Mouse (Mus musculus) lung, embryonic 16.5 days (tissue): ENCODE results near the gene Ahcy. TPM values are rescaled to one million over a fixed set of nuclear protein-coding genes. Genes with fewer than 3 reads are reported as not detected.
A peak's percentile ranks its signal among the peaks of the same experiment; 100 is the strongest.

Source experiments
- ATAC-seq: fragments of 200-750 bp; cut with Nextera tagmentation; 2 replicates; pipeline ENCODE4 v1.8.0; 2017; ENCODE audit warnings: low read depth, mild to moderate bottlenecking, moderate library complexity
- H3K27ac ChIP-seq: fragments of 300-500 bp; sonication (generic); 2 replicates; pipeline ENCODE4 v1.5.1; 2014; ENCODE audit warnings: mild to moderate bottlenecking, control low read depth, low read length
- H3K27me3 ChIP-seq: fragments of 300-500 bp; sonication (generic); 2 replicates; pipeline ENCODE4 v1.6.1; 2014; ENCODE audit warnings: low read depth, low read length, mixed read lengths; ENCODE audit not compliant: control insufficient read depth, insufficient read depth
- H3K36me3 ChIP-seq: fragments of 300-500 bp; sonication (generic); 2 replicates; pipeline ENCODE4 v1.6.1; 2014; ENCODE audit warnings: low read length; ENCODE audit not compliant: control insufficient read depth, insufficient read depth
- H3K4me1 ChIP-seq: fragments of 300-500 bp; sonication (generic); replicated peaks from 2 replicates; pipeline ENCODE4 v1.6.1; 2014; ENCODE audit warnings: low read length, mixed read lengths; ENCODE audit not compliant: control insufficient read depth, insufficient read depth
- H3K4me2 ChIP-seq: fragments of 300-500 bp; sonication (generic); 2 replicates; pipeline ENCODE4 v1.6.1; 2014; ENCODE audit warnings: low read depth, low read length, control low read depth
- H3K4me3 ChIP-seq: fragments of 300-500 bp; sonication (generic); 2 replicates; pipeline ENCODE4 v1.5.1; 2014; ENCODE audit warnings: mild to moderate bottlenecking, low read length, control low read depth
- H3K9ac ChIP-seq: fragments of 300-500 bp; sonication (generic); 2 replicates; pipeline ENCODE4 v1.6.1; 2014; ENCODE audit warnings: low read length, control low read depth
- H3K9me3 ChIP-seq: fragments of 300-500 bp; sonication (generic); 2 replicates; pipeline ENCODE4 v1.6.1; 2016; ENCODE audit warnings: low read length; ENCODE audit not compliant: control insufficient read depth
- WGBS: fragments of 180-500 bp; shearing (Covaris S2); extraction: QIAGEN DNeasy Blood & Tissue Kit; methylation state at CpG from one replicate; pipeline ENCODE4 v1.1.7; 2014; 5-methylcytosine and 5-hydroxymethylcytosine counted together
- polyA plus RNA-seq: library from polyadenylated mRNA; unstranded; fragments of >200 nt; fragmentation: Nextera tagmentation; extraction: Ambion mirVana; gene quantifications from 2 replicates; pipeline ENCODE4 v1.2.1, GENCODE M21; 2015

Gene Ahcy
- polyA plus RNA-seq, 1 experiment from 2014 or later: 51.0 TPM

DNA sequence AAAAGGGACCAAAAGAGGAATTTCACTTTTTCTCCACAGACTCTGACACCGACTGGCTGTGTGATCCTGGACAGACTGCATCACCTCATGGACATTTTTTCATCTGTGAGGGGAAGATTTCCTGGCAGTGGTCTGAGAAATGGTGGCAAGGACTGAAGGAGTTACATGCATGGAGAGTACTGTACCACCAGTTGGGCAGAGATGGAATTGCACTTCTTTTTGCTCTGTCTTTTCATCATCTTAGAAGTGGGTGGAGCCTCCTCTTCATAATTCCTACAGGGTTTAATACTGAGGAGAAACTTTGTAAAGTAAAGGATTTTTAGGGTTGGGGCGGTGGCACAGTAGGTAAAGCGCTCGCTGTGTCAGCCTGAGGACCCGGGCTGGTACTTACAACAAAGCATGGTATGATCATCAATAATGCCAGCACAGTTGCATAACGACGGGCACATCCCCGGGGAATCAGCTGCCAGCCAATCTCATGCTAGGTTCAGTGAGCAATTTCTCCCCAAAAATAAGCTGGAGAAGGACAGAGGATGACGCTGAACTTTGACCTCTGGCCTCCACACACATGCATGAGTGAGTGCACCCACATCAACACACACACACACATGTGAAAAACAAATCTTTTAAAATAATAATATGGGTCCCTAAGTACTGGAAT, 24.6 kb upstream of the Ahcy start:
- H3K27ac ChIP-seq: no peak overlapping the region
- 88% methylated on average over 9 of the region's 9 CpGs for WGBS
- no peaks in the 10 kb centered on the region for H3K9me3 ChIP-seq
- H3K36me3 ChIP-seq: no peaks in the 10 kb centered on the region
- no peak overlapping the region for H3K4me2 ChIP-seq
- no peaks in the 10 kb centered on the region for H3K27me3 ChIP-seq
- no peaks in the 10 kb centered on the region for H3K4me1 ChIP-seq
- no peak overlapping the region for H3K4me3 ChIP-seq
- H3K9ac ChIP-seq: no peak overlapping the region
- ATAC-seq: no peak

DNA sequence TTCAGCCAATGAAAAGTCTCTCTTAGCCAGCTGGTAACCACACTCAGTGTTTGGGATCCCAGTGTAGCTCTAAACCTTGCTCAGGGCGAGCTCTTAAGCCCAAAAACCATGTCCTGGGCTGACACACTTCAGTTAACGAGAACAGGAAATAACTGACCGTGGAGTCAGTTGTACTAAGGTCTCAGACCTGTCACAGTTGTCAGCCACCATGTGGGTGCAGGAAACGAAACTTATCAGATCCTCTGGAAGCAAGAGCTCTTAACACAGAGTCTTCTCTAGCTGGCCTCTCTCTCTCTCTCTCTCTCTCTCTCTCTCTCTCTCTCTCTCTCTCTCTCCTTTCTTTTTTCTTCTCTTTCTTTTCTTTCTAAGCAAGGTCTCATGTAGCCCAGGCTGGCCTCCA, 19.1 kb upstream of the Ahcy start:
- H3K9me3 ChIP-seq: no peaks in the 10 kb centered on the region
- no peak overlapping the region for H3K4me3 ChIP-seq
- no peak for ATAC-seq
- no peaks in the 10 kb centered on the region for H3K27me3 ChIP-seq
- no peaks in the 10 kb centered on the region for H3K36me3 ChIP-seq
- WGBS: 19% methylated on average over 4 of the region's 4 CpGs
- no peak overlapping the region for H3K4me2 ChIP-seq
- H3K4me1 ChIP-seq: no peaks in the 10 kb centered on the region
- no peak overlapping the region for H3K9ac ChIP-seq
- H3K27ac ChIP-seq: no peak overlapping the region

DNA sequence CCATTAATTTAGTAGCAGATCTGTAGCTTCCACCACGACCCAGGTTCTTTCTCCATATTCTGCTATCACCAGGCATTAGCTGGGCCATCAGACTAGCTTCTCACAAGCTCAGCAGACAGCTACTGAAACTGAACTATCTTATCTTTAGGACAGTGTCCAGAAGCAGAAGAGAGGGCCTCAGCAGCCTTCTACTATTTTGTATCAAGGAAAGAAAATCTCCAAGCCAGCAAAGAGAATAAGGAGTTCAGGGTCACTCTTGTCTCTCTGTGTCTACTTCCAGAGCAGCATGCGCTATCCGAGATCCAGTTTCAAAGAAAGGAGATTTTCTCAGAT, 17.4 kb upstream of the Ahcy start:
- Histone ChIP-seq H3K4me3 (no peak overlapping the region), H3K4me1 (no peaks in the 10 kb centered on the region), H3K36me3 (no peaks in the 10 kb centered on the region), H3K9me3 (no peaks in the 10 kb centered on the region), H3K4me2 (no peak overlapping the region), H3K27ac (no peak overlapping the region), H3K9ac (no peak overlapping the region), H3K27me3 (no peaks in the 10 kb centered on the region)
- ATAC-seq: no peak
- 81% methylated on average over 3 of the region's 3 CpGs for WGBS

DNA sequence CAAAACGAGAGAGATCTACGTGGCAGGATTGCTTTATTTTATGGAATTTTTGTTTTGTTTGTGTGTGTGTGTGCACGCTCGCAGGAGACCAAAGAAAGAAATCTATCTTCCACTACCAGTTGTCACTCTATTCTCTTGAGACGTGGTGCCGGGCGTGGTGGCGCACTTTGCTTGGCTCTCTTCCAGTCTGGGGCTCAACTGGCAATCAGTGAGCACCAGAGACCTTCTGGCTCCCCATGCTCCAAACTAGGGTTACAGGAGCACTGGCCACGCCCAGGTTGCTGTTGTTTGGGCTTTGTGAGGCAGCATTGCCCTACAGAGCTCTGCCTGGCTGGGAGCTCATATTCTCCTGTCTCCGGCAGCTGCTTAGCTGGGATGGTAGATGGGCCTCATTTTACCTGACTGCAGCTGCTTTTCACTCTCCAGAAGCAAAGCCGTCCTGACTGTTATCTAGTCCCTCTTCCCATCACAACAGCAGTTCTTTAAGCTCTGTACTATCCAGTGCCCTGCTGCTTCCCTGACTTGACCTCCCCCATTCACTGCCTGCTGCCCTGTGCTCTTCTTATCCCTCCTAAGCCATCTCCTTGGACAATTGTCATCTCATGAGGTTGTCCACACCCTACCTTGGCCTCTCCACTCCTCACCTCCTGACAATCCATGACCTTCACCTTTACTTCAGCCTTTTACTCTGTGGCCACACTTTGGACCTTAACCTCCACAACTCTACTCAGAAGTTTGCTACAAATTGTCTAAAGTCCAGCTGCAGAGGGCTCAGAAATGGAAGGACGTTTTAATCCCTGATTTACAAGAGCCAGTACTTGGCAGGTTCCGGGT, 16.8 kb upstream of the Ahcy start:
- H3K27me3 ChIP-seq: no peaks in the 10 kb centered on the region
- no peak overlapping the region for H3K9ac ChIP-seq
- no peak overlapping the region for H3K4me2 ChIP-seq
- H3K27ac ChIP-seq: no peak overlapping the region
- H3K9me3 ChIP-seq: no peaks in the 10 kb centered on the region
- H3K4me3 ChIP-seq: no peak overlapping the region
- 49% methylated on average over 13 of the region's 13 CpGs for WGBS
- no peaks in the 10 kb centered on the region for H3K4me1 ChIP-seq
- H3K36me3 ChIP-seq: no peaks in the 10 kb centered on the region
- ATAC-seq: no peak

DNA sequence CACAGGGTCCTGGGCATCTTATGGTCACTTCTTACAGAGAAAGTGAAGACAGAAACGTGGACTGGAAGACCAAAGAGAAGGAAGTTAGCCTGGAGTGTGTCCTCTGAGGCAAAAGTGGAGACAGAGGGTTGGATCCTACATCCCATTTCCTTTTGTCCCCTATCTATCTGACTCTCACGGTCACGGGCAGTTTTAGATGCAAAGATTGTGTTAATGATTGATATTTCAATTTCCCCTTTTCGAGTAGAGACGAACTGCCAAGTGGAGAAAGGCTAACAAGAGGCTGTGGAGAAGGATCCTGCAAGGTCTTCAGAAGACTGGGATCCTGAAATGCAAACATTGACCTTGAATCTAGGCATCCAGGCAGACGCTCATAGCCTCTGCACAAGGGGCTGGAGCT, 14.0 kb upstream of the Ahcy start:
- no peaks in the 10 kb centered on the region for H3K27me3 ChIP-seq

DNA sequence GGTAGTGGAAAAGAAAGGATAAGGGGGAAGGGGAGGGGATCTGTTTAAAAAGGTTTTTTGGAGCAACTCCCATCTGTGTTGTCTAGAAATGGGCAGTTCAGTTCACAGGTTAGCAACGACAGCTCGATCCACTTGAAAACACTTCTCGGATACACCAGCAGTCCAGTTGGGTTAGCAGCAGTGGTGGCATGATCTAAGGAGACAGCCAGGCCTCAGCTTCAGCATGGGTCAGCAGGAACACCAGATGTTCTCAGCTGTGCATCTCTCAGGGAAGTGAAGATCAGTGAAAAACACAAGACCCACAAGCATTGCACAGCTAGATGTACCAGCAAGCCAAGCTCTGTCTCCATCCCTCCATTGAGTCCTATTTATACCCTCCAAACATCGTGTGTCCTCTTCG, 12.0 kb upstream of the Ahcy start:
- 78% methylated on average over 5 of the region's 5 CpGs for WGBS
- no peak for ATAC-seq

More for the DNA sequence above, 14.0 kb upstream of the Ahcy start:
- ATAC-seq: no peak
- H3K9ac ChIP-seq: no peak overlapping the region
- no peaks in the 10 kb centered on the region for H3K36me3 ChIP-seq
- no peak overlapping the region for H3K4me2 ChIP-seq
- no peak overlapping the region for H3K4me3 ChIP-seq
- H3K4me1 ChIP-seq: no peaks in the 10 kb centered on the region
- H3K9me3 ChIP-seq: no peaks in the 10 kb centered on the region
- H3K27ac ChIP-seq: no peak overlapping the region
- 49% methylated on average over 6 of the region's 6 CpGs for WGBS

DNA sequence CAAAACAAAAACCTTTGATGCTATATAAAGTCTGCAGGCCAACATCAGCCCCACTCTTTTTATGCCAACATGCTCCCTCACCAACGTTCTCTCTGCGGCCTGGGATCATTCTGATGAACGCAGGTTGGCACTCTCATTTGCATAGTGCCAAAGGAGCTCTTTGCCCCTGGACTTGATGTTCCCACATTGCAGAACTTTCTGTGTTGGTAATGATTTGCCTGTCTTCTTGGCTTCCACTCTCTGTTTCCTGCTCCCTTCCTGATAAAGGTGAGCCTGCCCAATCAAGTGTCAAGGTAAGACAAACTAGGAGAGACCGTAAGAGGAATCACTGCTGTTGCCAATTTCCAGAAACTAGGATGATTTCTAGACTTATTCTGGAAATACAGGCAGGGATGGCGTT, 10.2 kb upstream of the Ahcy start:
- WGBS: 80% methylated on average over 5 of the region's 5 CpGs
- H3K27ac ChIP-seq: no peak overlapping the region

More for the DNA sequence above, 12.0 kb upstream of the Ahcy start:
- H3K9ac ChIP-seq: no peak overlapping the region
- H3K4me1 ChIP-seq: no peaks in the 10 kb centered on the region
- H3K9me3 ChIP-seq: no peaks in the 10 kb centered on the region
- H3K4me2 ChIP-seq: no peak overlapping the region
- no peaks in the 10 kb centered on the region for H3K36me3 ChIP-seq
- no peak overlapping the region for H3K27ac ChIP-seq
- H3K27me3 ChIP-seq: no peaks in the 10 kb centered on the region
- H3K4me3 ChIP-seq: no peak overlapping the region

DNA sequence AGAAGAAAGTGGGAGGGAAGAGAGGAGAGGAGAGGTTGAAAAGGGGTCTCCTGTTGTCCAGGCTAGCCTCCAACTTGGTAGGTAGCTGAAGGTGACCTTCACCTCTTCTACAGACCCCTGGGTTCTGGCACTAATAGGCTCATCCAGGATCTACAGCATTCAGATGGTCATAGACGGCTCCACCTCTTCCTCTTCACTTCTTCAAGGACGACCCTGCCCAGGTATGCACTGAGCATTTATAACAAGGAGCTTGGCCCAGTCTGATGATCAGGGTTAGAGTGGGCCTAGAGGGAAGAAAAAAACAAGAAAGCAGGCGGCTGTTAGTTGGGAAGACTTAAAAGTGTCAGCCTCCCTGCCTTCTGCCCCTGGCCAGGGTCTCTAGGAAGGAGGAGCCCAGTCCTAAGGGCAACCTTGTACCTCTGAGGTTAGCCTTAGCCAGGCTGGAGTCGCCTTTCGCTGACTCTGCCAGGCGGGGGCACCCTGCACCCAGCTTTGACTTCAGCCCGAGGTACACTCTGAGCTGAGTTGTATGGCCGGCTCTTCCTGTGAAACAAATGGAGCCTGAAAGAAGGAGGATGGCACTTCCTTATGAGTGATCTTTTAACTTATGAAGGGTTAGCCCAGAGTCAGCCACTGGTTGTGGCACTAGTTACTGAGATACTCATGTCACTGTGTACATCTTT, 8.0 kb upstream of the Ahcy start:
- no peak overlapping the region for H3K27ac ChIP-seq
- no peaks in the 10 kb centered on the region for H3K36me3 ChIP-seq
- 12% methylated on average over 8 of the region's 8 CpGs for WGBS
- no peak overlapping the region for H3K9ac ChIP-seq
- no peaks in the 10 kb centered on the region for H3K4me1 ChIP-seq
- no peaks in the 10 kb centered on the region for H3K27me3 ChIP-seq
- no peak overlapping the region for H3K4me2 ChIP-seq
- no peaks in the 10 kb centered on the region for H3K9me3 ChIP-seq
- peak; percentile 76 for ATAC-seq
- no peak overlapping the region for H3K4me3 ChIP-seq

More for the DNA sequence above, 10.2 kb upstream of the Ahcy start:
- no peak overlapping the region for H3K9ac ChIP-seq
- H3K36me3 ChIP-seq: no peaks in the 10 kb centered on the region
- H3K4me3 ChIP-seq: no peak overlapping the region
- no peaks in the 10 kb centered on the region for H3K27me3 ChIP-seq
- ATAC-seq: no peak
- no peak overlapping the region for H3K4me2 ChIP-seq
- no peaks in the 10 kb centered on the region for H3K4me1 ChIP-seq
- no peaks in the 10 kb centered on the region for H3K9me3 ChIP-seq

DNA sequence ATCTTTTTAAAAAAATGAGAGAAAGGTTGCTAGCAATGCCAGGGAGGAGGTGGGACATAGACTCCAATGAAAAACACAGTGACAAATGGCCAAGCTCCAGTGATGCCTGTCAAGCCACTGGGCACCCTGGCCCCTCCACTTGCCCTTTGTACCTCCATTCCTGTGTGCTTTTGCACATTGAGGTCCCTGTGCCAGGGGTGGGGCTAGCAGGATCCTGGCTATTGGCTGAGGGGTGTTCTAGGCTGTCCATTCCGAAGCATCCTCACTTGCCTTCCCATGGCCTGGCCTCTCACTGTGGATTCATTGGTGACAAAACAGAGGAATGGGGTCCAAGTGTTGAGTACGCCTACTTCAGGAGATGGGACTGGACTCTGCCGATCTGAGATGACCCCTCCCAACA, 6.8 kb upstream of the Ahcy start:
- Histone ChIP-seq H3K4me3 (no peak overlapping the region), H3K4me1 (no peaks in the 10 kb centered on the region), H3K9me3 (no peaks in the 10 kb centered on the region), H3K27me3 (no peaks in the 10 kb centered on the region), H3K9ac (no peak overlapping the region), H3K4me2 (no peak overlapping the region), H3K27ac (no peak overlapping the region), H3K36me3 (no peaks in the 10 kb centered on the region)
- WGBS: 81% methylated on average over 3 of the region's 3 CpGs
- ATAC-seq: no peak
